Mouse (Mus musculus) G1E (cell line): ENCODE results near the gene Zic5.

Experiments
- CTCF ChIP-seq: IDR thresholded peaks from 2 replicates; pipeline ENCODE4 v1.5.1; 2012; ENCODE audit warnings: low read depth, low read length, inconsistent platforms, mixed read lengths
- GATA1 ChIP-seq: IDR thresholded peaks from 2 replicates; pipeline ENCODE4 v1.6.1; 2012; ENCODE audit warnings: borderline replicate concordance, low read length, inconsistent platforms, mixed read lengths
- GATA2 ChIP-seq: IDR thresholded peaks from 2 replicates; pipeline ENCODE4 v1.6.1; 2012; ENCODE audit warnings: low read depth, low read length, inconsistent platforms, borderline replicate concordance

DNA sequence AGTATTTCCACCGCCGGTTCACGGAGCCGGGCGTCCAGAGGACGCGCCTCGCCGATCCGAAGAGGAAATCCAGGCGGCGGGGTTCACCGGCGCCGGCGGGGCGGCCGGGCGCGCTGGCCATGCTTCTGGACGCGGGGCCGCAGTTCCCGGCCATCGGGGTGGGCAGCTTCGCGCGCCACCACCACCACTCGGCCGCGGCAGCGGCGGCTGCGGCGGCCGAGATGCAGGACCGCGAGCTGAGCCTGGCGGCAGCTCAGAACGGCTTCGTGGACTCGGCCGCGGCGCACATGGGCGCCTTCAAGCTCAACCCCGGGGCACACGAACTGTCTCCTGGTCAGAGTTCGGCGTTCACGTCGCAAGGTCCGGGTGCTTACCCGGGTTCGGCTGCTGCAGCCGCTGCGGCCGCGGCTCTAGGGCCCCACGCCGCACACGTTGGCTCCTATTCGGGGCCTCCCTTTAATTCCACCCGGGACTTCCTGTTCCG is 10.1 kb upstream of the Zic5 start:
- TF ChIP-seq CTCF: no peak
- TF ChIP-seq GATA1: no peak
- TF ChIP-seq GATA2: no peak
